Comparison of ENCODE assay signal across 17 mouse cellular contexts in the genomic region with DNA sequence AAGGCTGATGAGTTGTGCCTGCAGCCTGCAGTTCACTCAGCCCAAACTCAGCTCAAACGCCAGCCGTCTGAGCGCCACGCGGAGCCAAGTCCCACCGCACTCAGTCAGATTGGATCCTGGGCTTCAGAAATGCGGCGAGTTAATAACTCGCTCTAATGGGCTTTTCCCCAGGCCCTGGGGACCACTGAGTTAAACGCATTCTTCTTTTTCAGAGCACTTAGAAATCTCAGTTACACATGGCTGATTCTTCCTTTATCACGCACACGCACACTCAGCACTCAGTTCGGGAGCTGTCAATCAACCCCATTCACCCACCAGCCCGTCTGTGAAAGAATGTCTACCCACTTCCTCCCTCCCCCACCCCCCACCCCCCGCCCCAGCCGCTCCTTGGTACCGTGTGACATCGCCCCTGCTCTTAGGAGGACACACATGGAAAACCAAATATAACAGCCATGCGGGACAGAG. TPM values are rescaled to one million over a fixed set of nuclear protein-coding genes. Genes with fewer than 3 reads are reported as not detected.
A peak's percentile ranks its signal among the peaks of the same experiment; 100 is the strongest.
DNase-seq lines count a peak whose midpoint lies in the region; ATAC-seq lines count a peak whose summit lies in the region.
"Had no signal": no experiment of that assay in that cellular context is flagged by ENCODE, and none has a peak within 500 bp of the region (broad histone marks: within the 10 kb centered on the region; RNA-seq: fewer than 3 reads in every experiment).

No protein-coding gene starts in this region.

- H3K27me3 ChIP-seq in kidney, embryonic 16.5 days (ENCODE audit: insufficient read depth, low read length): peaks cover 4% of the 10 kb centered on the region
- H3K27me3 ChIP-seq in forebrain, embryonic 14.5 days (replicated peaks; ENCODE audit: control insufficient read depth, insufficient read depth, low read length): no peaks in the 10 kb centered on the region
- peaks cover 59% of the 10 kb centered on the region for H3K27me3 ChIP-seq in limb, embryonic 13.5 days
- H3K27me3 ChIP-seq in neural tube, embryonic 15.5 days (replicated peaks): no peaks in the 10 kb centered on the region

- H3K27ac ChIP-seq in kidney, embryonic 16.5 days (ENCODE audit: low read length): 0 out of 2 replicates have a peak overlapping the region, but pooled peaks have one; percentile 39
- H3K27ac ChIP-seq in forebrain, embryonic 14.5 days (ENCODE audit: low read depth, low read length): peak overlapping the region; percentile 68; the same call in 1 of the 2 replicates
- H3K27ac ChIP-seq in limb, embryonic 13.5 days: no peak overlapping the region
- peak overlapping the region; percentile 45 for H3K27ac ChIP-seq in neural tube, embryonic 15.5 days (replicated peaks)
- H3K27ac ChIP-seq: liver, embryonic 13.5 days; macrophage; stomach, postnatal 0 days had no signal

- no peak overlapping the region for H3K4me3 ChIP-seq in kidney, embryonic 16.5 days (ENCODE audit: low read length)
- no peak overlapping the region for H3K4me3 ChIP-seq in forebrain, embryonic 14.5 days (ENCODE audit: low read depth, low read length)
- H3K4me3 ChIP-seq in limb, embryonic 13.5 days: no peak overlapping the region
- H3K4me3 ChIP-seq in neural tube, embryonic 15.5 days (replicated peaks): no peak overlapping the region
- H3K4me3 ChIP-seq: liver, embryonic 13.5 days had no signal

- intact Hi-C loops in gastrocnemius, postnatal 36 days (cut with DNase I): no loop called here

- no peaks in the 10 kb centered on the region for H3K9me3 ChIP-seq in kidney, embryonic 16.5 days (ENCODE audit: low read length)
- no peaks in the 10 kb centered on the region for H3K9me3 ChIP-seq in forebrain, embryonic 14.5 days (replicated peaks; ENCODE audit: control insufficient read depth, low read length)
- no peaks in the 10 kb centered on the region for H3K9me3 ChIP-seq in limb, embryonic 13.5 days
- H3K9me3 ChIP-seq in neural tube, embryonic 15.5 days (replicated peaks): no peaks in the 10 kb centered on the region
- H3K9me3 ChIP-seq: liver, embryonic 13.5 days had no signal

- DNase-seq in kidney, postnatal 10 days: no peak
- DNase-seq in forebrain, embryonic 14.5 days (ENCODE audit: low spot score): peak; percentile 83
- DNase-seq in urinary bladder, adult 18-20 months (ENCODE audit: low spot score in 2 of 2): no peak
- DNase-seq in gastrocnemius, postnatal 36 days: no peak
- DNase-seq in thymus, postnatal 10 days (ENCODE audit: low spot score in 2 of 2): no peak
- DNase-seq: B cell, adult 2 months; kidney, adult 9 months; liver, embryonic 13.5 days had no signal

- H3K9ac ChIP-seq in kidney, embryonic 16.5 days (replicated peaks; ENCODE audit: low read length): no peak overlapping the region
- peak overlapping the region; percentile 22; the same call in 1 of the 2 replicates for H3K9ac ChIP-seq in forebrain, embryonic 14.5 days (ENCODE audit: low read length)
- no peak overlapping the region for H3K9ac ChIP-seq in limb, embryonic 13.5 days
- no peak overlapping the region for H3K9ac ChIP-seq in neural tube, embryonic 15.5 days (replicated peaks)
- H3K9ac ChIP-seq: liver, embryonic 13.5 days had no signal

- ATAC-seq in kidney, embryonic 16.5 days (ENCODE audit: low FRiP score, low TSS enrichment): no peak
- peak; percentile 65 for ATAC-seq in forebrain, embryonic 14.5 days
- ATAC-seq in limb, embryonic 13.5 days (ENCODE audit: low FRiP score, low read depth): no peak
- peak; percentile 51 for ATAC-seq in neural tube, embryonic 15.5 days (ENCODE audit: low FRiP score)

- no peak overlapping the region for H3K4me2 ChIP-seq in kidney, embryonic 16.5 days (replicated peaks; ENCODE audit: low read depth, low read length)
- H3K4me2 ChIP-seq in forebrain, embryonic 14.5 days (ENCODE audit: low read length): peak overlapping the region; percentile 31
- peak overlapping the region; percentile 19; the same call in 1 of the 2 replicates for H3K4me2 ChIP-seq in limb, embryonic 13.5 days (replicated peaks)
- peak overlapping the region; percentile 29 for H3K4me2 ChIP-seq in neural tube, embryonic 15.5 days
- H3K4me2 ChIP-seq: liver, embryonic 13.5 days had no signal

- WGBS in kidney, embryonic 16.5 days: 30% methylated on average over 19 of the region's 19 CpGs
- WGBS in forebrain, embryonic 14.5 days: 8% methylated on average over 19 of the region's 19 CpGs
- WGBS in limb, embryonic 13.5 days: 38% methylated on average over 19 of the region's 19 CpGs
- 16% methylated on average over 19 of the region's 19 CpGs for WGBS in neural tube, embryonic 15.5 days

- no peaks in the 10 kb centered on the region for H3K36me3 ChIP-seq in kidney, embryonic 16.5 days (ENCODE audit: insufficient read depth, low read length)
- H3K36me3 ChIP-seq in forebrain, embryonic 14.5 days (ENCODE audit: control insufficient read depth, insufficient read depth, low read length): no peaks in the 10 kb centered on the region
- no peaks in the 10 kb centered on the region for H3K36me3 ChIP-seq in limb, embryonic 13.5 days
- H3K36me3 ChIP-seq in neural tube, embryonic 15.5 days: no peaks in the 10 kb centered on the region
- H3K36me3 ChIP-seq: liver, embryonic 13.5 days had no signal

- peaks cover 10% of the 10 kb centered on the region for H3K4me1 ChIP-seq in kidney, embryonic 16.5 days (ENCODE audit: insufficient read depth, low read length)
- peaks cover 39% of the 10 kb centered on the region for H3K4me1 ChIP-seq in forebrain, embryonic 14.5 days (ENCODE audit: control insufficient read depth, insufficient read depth, low read length)
- H3K4me1 ChIP-seq in limb, embryonic 13.5 days: peaks cover 11% of the 10 kb centered on the region; the same call in 1 of the 2 replicates
- peaks cover 52% of the 10 kb centered on the region for H3K4me1 ChIP-seq in neural tube, embryonic 15.5 days

RNA-seq across cellular contexts. Expression of gene Gm6588, which starts 32.8 kb away (rescaled TPM):
- polyA plus RNA-seq in kidney, embryonic 16.5 days (2015; fragmentation: Nextera tagmentation; extraction: Ambion mirVana): not detected in 2 replicates
- polyA plus RNA-seq in forebrain, embryonic 14.5 days (2014; fragmentation: Nextera tagmentation; extraction: Ambion mirVana): 0.09 and 0.27 TPM in 2 replicates
- 0.08 TPM in 1 of 2 replicates, not detected in the other for polyA plus RNA-seq in limb, embryonic 13.5 days (2015; fragmentation: Nextera tagmentation; extraction: Ambion mirVana)
- 0.57 and 0.79 TPM in 2 replicates for polyA plus RNA-seq in neural tube, embryonic 15.5 days (2015; fragmentation: Nextera tagmentation; extraction: Ambion mirVana)
- total RNA-seq in gastrocnemius, postnatal 36 days (2021): not detected
- total RNA-seq: gastrocnemius, adult 8-10 months; layer of hippocampus, postnatal 25 days; MEL had no signal
- polyA plus RNA-seq: heart, embryonic 16.5 days; liver, embryonic 13.5 days; macrophage; stomach, postnatal 0 days had no signal

Comparison
In these comparisons a context has a peak if more than half of its experiments do, and no peak if none do; other contexts are left out.
1. ATAC-seq: peak in forebrain, embryonic 14.5 days (single experiment) and neural tube, embryonic 15.5 days (single experiment); none in kidney, embryonic 16.5 days (single experiment) and limb, embryonic 13.5 days (single experiment).